Mouse (Mus musculus) kidney, postnatal 0 days (tissue): Measurements from ENCODE around the gene Cdr2. TPM values are rescaled to one million over a fixed set of nuclear protein-coding genes. Genes with fewer than 3 reads are reported as not detected.
"Not testable (repeated sequence)": the region's sequence is repeated elsewhere in the genome, so short reads cannot be mapped to it uniquely, and the experiment has no call there.

Experiments
- ATAC-seq: fragments of 200-750 bp; cut with Nextera tagmentation; replicated peaks from 2 replicates; pipeline ENCODE4 v1.8.0; 2017; ENCODE audit warnings: low read depth, moderate number of reproducible peaks, moderate TSS enrichment, moderate library complexity; ENCODE audit not compliant: low FRiP score
- DNase-seq: peaks from one replicate; pipeline ENCODE4 v3.0.0-alpha.2; 2016; ENCODE audit warnings: low spot score
- H3K27ac ChIP-seq: fragments of 300-500 bp; sonication (generic); 2 replicates; pipeline ENCODE4 v1.5.1; 2014; ENCODE audit warnings: mild to moderate bottlenecking
- H3K27me3 ChIP-seq: fragments of 300-500 bp; sonication (generic); 2 replicates; pipeline ENCODE4 v1.6.1; 2014; ENCODE audit warnings: low read length, mixed read lengths; ENCODE audit not compliant: insufficient read depth
- H3K36me3 ChIP-seq: fragments of 300-500 bp; sonication (generic); 2 replicates; pipeline ENCODE4 v1.6.1; 2014; ENCODE audit warnings: low read length, mixed read lengths; ENCODE audit not compliant: insufficient read depth
- H3K4me1 ChIP-seq: fragments of 300-500 bp; sonication (generic); replicated peaks from 2 replicates; pipeline ENCODE4 v1.6.1; 2014; ENCODE audit warnings: antibody characterized with exemption, low read length, mixed read lengths; ENCODE audit not compliant: insufficient read depth
- H3K4me2 ChIP-seq: fragments of 300-500 bp; sonication (generic); 2 replicates; pipeline ENCODE4 v1.6.1; 2014; ENCODE audit warnings: mild to moderate bottlenecking, low read length, moderate library complexity, mixed read lengths
- H3K4me3 ChIP-seq: fragments of 300-500 bp; sonication (generic); replicated peaks from 2 replicates; pipeline ENCODE4 v1.5.1; 2014; ENCODE audit warnings: low read depth, low read length
- H3K9ac ChIP-seq: fragments of 300-500 bp; sonication (generic); 2 replicates; pipeline ENCODE4 v1.6.1; 2014; ENCODE audit warnings: low read depth, low read length
- H3K9me3 ChIP-seq: fragments of 300-500 bp; sonication (generic); replicated peaks from 2 replicates; pipeline ENCODE4 v1.6.1; 2016; ENCODE audit warnings: low read length, inconsistent platforms, mixed read lengths
- CTCF ChIP-seq: IDR thresholded peaks from 2 replicates; pipeline ENCODE4 v1.5.1; 2016; ENCODE audit warnings: antibody characterized with exemption, low read depth, mild to moderate bottlenecking, moderate library complexity
- WGBS: fragments of 180-500 bp; shearing (Covaris S2); extraction: QIAGEN DNeasy Blood & Tissue Kit; methylation state at CpG from one replicate; pipeline ENCODE4 v1.1.7; 2014; 5-methylcytosine and 5-hydroxymethylcytosine counted together
- polyA plus RNA-seq: library from polyadenylated mRNA; unstranded; fragments of >200 nt; fragmentation: Nextera tagmentation; extraction: Ambion mirVana; gene quantifications from 2 replicates; pipeline ENCODE4 v1.2.1, GENCODE M21; 2015

Gene Cdr2
- polyA plus RNA-seq, 1 experiment from 2014 or later, result 9.7 TPM

- DNase-seq (no peak), ATAC-seq (no peak)
- 94% methylated on average over 2 of the region's 2 CpGs for WGBS
- H3K27me3 ChIP-seq, result no peaks in the 10 kb centered on the region
- H3K9me3 ChIP-seq, result no peaks in the 10 kb centered on the region
- H3K36me3 ChIP-seq, result peaks cover 26% of the 10 kb centered on the region; the same call in 1 of the 2 replicates
- TF ChIP-seq CTCF, result no peak
- H3K4me2 ChIP-seq, result no peak overlapping the region
- H3K4me3 ChIP-seq, result no peak overlapping the region
- no peak overlapping the region for H3K27ac ChIP-seq
- no peaks in the 10 kb centered on the region for H3K4me1 ChIP-seq
- H3K9ac ChIP-seq, result no peak overlapping the region
These were observed 22.0 kb downstream of the Cdr2 start for GRCm38 (mm10) chr7:120960116-120960515.

- H3K36me3 ChIP-seq, result peaks cover 24% of the 10 kb centered on the region
- H3K4me2 ChIP-seq, ATAC-seq, H3K4me3 ChIP-seq, H3K9ac ChIP-seq, H3K9me3 ChIP-seq, H3K27me3 ChIP-seq, DNase-seq, H3K4me1 ChIP-seq, H3K27ac ChIP-seq: not testable (repeated sequence)
- 75% methylated on average over 7 of the region's 7 CpGs for WGBS
These were observed 28.5 kb downstream of the Cdr2 start for GRCm38 (mm10) chr7:120953591-120953990.

GRCm38 (mm10) chr7:120943936-120944509 lies 38.1 kb downstream of the Cdr2 start:
- Histone ChIP-seq H3K9me3 (no peaks in the 10 kb centered on the region), H3K4me3 (no peak overlapping the region), H3K27ac (peak overlapping the region; percentile 57; the same call in 1 of the 2 replicates), H3K27me3 (no peaks in the 10 kb centered on the region), H3K9ac (no peak overlapping the region), H3K4me2 (no peak overlapping the region), H3K36me3 (peaks cover 33% of the 10 kb centered on the region), H3K4me1 (no peaks in the 10 kb centered on the region)
- WGBS, result 61% methylated on average over 7 of the region's 8 CpGs
- ATAC-seq (peak; percentile 76), DNase-seq (peak; percentile 12)
- no peak for TF ChIP-seq CTCF

GRCm38 (mm10) chr7:120942506-120942905 lies 39.6 kb downstream of the Cdr2 start:
- H3K4me1 ChIP-seq, result no peaks in the 10 kb centered on the region
- 73% methylated on average over 1 of the region's 1 CpGs for WGBS
- no peak for TF ChIP-seq CTCF
- no peak overlapping the region for H3K9ac ChIP-seq
- H3K36me3 ChIP-seq, result peaks cover 47% of the 10 kb centered on the region
- no peaks in the 10 kb centered on the region for H3K27me3 ChIP-seq
- no peak for ATAC-seq
- no peaks in the 10 kb centered on the region for H3K9me3 ChIP-seq
- DNase-seq, result no peak
- no peak overlapping the region for H3K4me3 ChIP-seq
- H3K27ac ChIP-seq, result peak overlapping the region; percentile 75; the same call in 1 of the 2 replicates
- no peak overlapping the region for H3K4me2 ChIP-seq

GRCm38 (mm10) chr7:120941214-120941613 lies 40.9 kb downstream of the Cdr2 start:
- H3K9ac ChIP-seq, result no peak overlapping the region
- no peak overlapping the region for H3K4me3 ChIP-seq
- H3K27ac ChIP-seq, result no peak overlapping the region
- ATAC-seq (no peak), DNase-seq (no peak)
- H3K9me3 ChIP-seq, result no peaks in the 10 kb centered on the region
- H3K4me1 ChIP-seq, result no peaks in the 10 kb centered on the region
- WGBS, result 96% methylated on average over 6 of the region's 6 CpGs
- no peak for TF ChIP-seq CTCF
- H3K27me3 ChIP-seq, result no peaks in the 10 kb centered on the region
- no peak overlapping the region for H3K4me2 ChIP-seq
- H3K36me3 ChIP-seq, result peaks cover 57% of the 10 kb centered on the region

- H3K27ac ChIP-seq, result no peak overlapping the region
- no peaks in the 10 kb centered on the region for H3K27me3 ChIP-seq
- no peak overlapping the region for H3K4me2 ChIP-seq
- 90% methylated on average over 12 of the region's 12 CpGs for WGBS
- no peak overlapping the region for H3K9ac ChIP-seq
- peaks cover 55% of the 10 kb centered on the region for H3K36me3 ChIP-seq
- no peaks in the 10 kb centered on the region for H3K4me1 ChIP-seq
- no peak overlapping the region for H3K4me3 ChIP-seq
- TF ChIP-seq CTCF, result no peak
- no peak for DNase-seq
- no peak for ATAC-seq
- H3K9me3 ChIP-seq, result no peaks in the 10 kb centered on the region
These were observed 41.8 kb downstream of the Cdr2 start for GRCm38 (mm10) chr7:120940343-120940742.

DNA sequence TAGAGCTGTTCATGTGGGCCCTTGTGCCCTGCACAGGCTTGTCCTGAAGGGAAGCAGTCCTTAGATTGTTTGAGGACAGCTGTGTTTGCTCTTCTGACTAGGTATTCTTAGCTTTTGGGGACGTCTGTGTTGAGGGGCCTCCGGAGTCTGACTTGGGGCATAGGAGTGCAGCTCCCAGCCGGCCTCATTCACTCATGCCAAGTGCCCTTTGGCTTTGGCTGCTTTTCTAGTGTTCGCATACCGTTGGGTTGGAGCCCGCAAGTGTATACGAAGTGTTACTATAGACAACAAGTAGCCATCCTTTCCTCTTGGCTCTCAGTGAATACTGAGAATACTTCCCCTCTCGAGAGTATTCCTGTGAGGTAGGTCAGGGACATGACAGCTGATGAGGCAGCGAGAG lies 43.9 kb downstream of the Cdr2 start:
- no peak overlapping the region for H3K27ac ChIP-seq
- 81% methylated on average over 9 of the region's 9 CpGs for WGBS
- no peak overlapping the region for H3K9ac ChIP-seq
- no peak for ATAC-seq
- H3K9me3 ChIP-seq, result no peaks in the 10 kb centered on the region
- H3K4me1 ChIP-seq, result no peaks in the 10 kb centered on the region
- H3K36me3 ChIP-seq, result peaks cover 55% of the 10 kb centered on the region
- no peak overlapping the region for H3K4me2 ChIP-seq
- no peak for TF ChIP-seq CTCF
- no peak overlapping the region for H3K4me3 ChIP-seq
- no peak for DNase-seq
- H3K27me3 ChIP-seq, result no peaks in the 10 kb centered on the region
